Mouse (Mus musculus): ENCODE results near the gene Gm20219.

The Gm20219 gene

DNA sequence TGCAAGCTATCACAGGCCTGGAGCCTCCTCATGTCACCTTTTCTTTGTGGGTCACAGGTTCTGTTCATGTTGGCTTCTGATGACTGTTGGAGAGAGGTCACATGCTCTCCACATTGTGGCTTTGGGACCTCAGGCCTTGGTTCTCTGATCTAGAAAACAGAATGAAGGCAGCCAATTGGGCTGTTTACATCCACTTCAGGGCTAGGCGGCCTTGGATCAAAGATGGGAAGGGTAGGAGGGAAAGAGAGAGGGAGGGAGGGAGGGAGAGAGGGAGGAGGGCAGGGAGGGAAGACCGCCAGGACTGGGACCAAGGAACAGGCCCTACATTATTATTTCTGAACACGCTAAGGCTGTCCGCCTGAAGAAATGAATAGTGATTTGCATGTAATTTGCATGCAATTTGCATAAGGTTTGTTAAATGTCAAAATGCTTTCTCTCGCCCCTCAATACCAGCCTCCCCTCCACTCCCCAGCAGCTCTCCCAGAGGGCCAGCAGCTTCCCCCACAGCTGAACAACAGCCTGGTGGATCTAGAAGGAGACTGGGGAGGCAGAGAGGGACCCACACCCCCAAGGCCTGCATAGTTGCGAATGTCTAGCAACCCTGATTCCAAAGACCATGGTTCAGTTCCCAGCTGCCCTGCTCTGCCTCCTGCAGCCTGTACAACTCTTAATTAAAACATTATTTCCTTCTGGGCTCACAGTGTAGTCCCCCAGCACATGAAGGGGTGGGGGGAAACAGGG is 2.2 kb downstream of the Gm20219 start:
- DNase-seq, result no peak

DNA sequence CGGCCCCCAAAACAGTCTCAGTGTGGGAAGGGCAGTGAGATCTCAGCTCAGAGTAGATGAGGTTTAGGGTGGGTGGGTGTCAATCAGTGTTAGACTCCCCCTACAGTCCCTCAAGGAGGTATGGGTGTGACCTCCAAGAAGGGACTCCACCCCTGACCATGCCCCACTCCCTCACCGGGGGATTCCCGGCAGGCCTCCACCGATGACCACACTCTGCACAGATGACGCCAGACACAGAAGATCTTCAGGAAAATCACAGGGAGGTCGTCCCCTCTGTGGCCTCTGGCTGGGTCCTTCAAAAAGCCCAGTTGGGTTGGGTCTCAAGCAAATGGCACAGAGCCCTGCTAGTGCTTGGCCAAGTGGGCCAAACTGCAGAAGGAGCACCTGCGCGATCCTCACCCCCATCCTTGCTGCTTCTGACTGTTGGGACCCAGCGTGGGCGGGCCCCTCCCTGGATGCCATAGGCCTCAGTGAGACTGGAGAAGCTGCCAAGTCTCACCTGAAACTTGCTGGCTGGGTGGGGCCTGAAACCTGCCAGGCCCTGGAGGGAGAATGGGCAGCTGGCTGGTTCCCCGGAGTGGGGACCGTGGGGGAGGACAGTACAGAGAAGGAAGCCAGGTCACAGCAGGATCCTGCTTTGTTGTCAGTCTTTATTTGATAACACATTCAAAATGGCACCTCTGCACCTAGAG is 3.3 kb downstream of the Gm20219 start:
- DNase-seq, result no peak

DNA sequence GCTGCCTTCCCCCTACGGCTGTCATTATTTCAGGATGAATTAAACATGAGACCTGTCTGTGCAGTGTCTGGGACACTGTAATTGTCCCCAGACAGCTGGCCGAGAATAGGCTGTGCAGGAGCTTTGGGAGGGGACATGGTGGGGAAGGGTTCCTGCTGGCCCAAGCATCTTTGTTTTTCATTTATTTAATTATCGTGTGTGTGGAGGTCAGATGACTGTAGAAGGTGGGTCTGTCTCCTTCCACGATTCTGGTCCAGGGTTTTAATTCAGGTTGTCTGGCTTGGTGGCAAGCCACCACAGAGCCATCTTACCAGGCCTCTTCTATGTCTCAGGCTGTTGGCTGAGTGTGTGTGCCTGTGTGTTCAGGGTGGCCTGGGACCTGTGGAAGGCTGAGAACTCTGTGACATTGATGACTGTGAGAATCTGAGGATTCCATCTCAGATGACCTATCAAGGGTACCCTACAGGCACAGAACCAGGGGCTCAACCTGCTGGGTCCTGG is 5.5 kb downstream of the Gm20219 start:
- no peak for DNase-seq

DNA sequence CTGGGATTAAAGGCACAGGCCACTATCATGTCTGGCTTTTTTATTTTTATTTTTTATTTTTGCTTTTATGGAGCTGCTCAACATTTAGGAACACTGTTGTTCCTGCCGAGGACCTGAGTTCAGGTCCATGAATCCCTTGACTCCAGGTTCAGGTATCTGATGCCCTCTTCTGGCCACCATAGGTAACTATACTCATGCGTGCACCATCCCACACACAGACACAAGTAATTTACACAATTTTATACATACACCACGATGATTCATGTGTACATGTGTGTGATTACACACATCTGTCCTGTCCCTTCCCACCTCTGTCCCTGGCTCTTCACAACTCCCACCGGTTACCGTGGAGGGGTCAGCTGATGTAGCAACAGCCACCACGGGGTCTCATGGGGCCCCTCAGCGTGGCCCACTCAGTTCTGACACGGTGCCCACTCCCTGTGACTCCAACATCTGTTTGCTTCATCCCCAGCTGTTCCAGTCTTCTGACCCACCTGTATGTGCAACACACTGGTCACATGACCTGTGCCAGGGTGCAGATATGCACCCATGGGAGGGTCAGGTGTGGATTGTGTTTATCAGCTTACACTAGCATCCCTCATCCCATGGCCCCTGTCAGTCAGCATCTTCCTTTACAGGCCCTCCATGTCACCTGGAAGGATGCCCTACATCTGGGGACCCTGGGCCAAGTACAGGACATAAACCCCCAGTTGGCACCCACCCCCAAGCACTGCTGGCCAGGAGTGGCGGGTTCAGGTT is 6.2 kb downstream of the Gm20219 start:
- DNase-seq, result no peak

DNA sequence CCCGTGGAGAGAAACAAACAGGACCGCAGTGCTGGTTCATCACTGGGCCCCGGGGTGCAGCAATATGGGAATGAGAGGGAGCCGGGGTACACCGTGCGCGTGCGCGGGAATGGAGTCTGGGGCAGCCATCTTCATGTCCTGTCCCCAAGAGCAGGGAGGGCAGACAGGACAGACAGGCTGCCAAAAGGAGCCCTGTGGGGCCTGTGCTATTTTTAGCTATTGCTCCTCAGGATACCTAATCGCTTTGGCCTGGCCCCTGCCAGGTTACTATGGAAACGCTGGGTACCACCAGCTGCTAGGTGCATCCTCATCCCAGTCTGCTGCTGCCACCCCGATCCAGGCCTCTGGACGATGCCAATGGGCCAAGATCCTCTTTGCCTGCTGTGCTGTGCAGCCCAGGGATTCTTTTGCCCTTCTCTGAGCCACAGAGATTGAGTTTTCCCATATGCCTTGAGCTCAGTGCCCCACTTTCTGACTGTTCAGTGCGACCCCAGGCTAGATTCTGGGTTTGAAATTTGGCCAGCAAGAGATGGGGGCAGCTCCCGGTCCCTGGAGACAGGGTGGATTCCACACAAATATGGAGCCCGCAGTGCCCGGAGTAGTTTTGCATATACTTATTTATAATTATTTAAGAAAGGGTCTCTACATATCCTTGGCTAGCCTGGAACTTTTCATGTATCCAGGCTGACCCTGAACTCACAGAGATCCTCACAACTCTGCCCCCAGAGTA is 6.9 kb downstream of the Gm20219 start:
- peak; percentile 80 for DNase-seq

DNA sequence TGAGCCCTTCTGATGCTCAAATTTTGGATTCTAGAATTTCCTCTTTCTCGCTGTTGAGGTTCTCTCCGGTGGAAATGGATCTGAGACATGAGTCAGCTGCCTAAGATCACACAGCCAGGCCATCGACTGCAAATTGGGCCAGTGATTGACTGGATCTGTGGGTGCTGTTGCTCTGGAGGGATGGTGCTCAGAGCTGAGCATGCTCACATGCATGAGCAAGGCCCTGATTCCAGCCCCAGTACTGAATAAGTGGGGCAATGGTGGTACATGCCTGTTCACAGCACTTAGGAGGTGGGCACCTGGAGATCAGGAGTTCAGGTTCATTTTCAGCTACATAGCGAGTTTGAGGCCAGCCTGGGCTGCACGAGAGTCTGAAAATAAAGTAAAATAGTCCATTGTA is 7.6 kb downstream of the Gm20219 start:
- DNase-seq, result no peak

DNA sequence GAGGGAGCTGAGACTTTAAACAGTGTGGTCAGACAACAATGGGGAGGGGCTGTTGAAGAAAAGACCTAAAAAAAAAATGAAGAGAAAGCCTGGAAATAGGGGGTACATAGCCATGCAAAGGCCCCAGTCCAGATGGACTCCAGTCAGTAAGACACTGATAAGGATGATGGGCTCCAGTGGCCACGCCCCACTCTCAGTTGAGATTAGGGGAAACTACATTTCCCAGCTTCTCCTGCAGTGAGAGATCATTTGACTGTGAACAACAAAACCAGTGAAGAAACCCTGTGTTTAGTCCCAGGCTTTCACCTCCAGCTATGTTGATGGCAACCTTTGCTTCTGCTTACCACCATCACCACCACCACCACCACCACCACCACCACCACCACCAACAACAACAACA is 8.2 kb downstream of the Gm20219 start:
- no peak for DNase-seq

DNA sequence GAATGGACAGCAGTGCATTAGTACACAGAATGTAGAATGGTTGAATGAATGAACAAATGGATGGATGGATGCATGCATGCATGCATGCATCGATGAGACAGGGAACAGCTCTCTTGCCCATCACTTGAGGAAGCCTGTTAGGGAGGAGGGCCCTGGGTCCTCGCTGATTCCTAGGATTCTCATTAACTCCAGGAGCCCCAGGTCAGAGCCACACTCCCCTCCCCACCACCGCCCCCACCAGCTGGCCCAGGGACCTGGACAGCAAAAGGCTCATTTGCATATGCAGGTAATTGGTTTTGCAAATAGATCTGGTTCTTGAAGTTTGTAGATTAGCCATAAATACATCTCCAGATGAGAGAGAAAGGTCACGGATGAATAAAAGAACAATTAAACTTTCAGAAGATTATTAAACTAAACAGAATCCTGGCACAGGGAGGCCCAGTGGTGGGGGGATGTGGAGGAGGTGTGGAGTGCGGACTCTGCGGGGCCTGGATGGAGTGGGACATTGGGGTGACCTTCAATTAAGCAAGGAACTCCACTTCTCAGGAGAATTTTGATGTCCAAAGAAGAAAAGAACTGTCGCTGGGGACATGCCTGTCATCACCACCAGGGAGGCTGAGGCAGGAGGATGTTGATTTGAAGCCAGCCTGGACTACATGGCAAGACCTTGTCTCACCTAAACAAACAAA is 9.3 kb downstream of the Gm20219 start:
- no peak for DNase-seq

DNA sequence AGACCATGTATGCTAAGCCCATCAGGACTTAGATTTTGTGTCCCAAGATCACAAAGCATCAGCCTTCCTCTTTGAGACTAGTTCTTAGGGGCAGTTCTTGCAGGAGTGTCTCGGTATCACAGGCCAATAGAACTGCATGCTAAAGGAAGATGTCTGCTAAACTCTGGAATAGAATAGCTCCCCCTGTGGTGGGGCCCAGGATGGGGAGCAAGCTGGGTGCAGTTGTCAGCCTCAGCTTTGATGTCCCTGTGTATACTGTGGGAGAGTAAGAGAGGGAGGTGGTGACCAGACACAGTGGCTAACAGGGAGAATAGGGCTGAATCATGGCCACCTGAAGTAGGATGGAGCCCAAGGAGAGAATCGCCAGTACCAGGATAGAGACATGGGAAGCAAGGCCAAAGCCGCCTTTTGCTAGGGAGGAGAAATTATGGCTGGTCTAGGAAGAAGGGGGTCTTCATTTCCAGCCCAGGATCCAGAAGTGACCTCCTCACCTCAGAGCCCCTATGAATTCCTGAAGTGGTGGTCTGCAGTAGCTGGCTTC is 10.4 kb downstream of the Gm20219 start:
- DNase-seq, result no peak

DNA sequence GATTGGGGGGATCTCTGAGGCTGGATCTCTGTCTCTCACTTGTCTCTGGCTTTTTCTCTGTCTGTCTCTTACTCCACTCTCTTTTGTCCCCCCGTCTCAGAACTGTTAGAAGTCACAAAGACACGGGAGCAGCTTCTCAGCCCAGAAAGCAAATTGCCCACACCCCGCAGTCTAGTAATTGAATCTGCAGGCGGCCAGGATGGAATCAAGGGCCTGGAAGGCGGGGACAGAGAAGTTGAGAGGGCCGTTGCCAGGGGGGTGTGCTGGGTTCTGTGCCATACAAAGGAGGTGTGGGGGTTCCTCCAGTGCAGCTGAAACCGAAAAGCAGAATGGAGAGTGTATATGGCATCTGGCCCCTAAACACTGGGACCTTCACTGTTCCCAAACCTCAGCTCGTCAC is 11.5 kb downstream of the Gm20219 start:
- no peak for DNase-seq

DNA sequence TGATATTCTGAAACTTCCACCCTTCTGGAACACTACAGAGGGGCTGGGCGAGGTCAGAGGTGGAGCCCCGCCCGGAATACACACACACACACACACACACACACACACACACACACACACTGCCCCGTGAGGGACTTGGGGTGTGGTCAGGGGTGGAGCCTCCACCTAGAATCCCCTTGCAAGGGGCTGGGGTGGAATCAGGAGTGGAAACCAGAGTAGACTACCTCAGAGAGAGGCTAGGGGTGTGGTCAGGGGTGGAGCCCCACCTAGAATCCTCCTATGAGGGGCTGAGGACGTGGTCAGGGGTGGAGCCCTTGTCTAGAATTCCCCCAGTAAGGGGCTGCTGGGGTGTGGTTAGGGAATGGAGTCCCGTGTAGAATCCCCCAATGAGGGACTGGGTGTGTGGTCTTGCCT is 13.6 kb downstream of the Gm20219 start:
- DNase-seq, result no peak

DNA sequence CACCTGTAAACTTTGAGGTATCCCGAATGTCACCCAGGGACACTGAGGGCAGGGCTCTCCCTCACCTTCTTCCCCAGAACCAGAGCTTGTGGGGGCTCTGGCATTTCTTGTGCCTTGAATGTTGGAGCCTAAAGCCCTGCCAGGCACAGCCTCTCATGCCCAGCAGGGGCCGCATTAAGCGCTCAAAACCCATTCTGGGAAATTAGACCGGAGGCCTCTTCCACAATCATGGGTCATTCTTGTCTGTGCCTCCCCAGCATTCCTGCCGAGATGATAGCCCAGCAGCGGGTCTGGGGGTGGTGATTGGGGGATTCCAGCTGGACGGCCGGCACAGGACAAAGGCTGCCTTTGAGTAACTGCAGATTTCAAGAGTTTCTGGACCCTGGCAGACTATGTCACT is 16.3 kb downstream of the Gm20219 start:
- DNase-seq, result no peak

DNA sequence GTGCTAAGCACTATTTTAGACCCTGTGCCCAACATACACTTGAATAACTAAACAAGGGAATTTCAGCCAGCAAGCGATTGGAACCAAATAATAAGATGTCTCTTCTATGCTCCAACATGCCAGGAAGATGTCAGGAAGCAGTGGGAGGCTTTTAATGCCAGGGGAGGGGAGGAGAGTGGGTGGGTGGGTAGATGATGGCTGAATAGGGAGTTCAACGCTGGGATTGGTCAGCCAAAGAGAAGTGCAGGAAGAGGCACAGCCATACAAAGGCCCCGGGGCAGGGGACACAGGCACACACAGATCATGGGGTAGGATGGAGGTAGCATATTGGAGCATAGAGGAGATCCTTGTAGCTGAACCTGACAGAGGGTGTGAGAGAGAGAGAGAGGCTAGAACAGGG is 17.3 kb downstream of the Gm20219 start:
- DNase-seq, result no peak

DNA sequence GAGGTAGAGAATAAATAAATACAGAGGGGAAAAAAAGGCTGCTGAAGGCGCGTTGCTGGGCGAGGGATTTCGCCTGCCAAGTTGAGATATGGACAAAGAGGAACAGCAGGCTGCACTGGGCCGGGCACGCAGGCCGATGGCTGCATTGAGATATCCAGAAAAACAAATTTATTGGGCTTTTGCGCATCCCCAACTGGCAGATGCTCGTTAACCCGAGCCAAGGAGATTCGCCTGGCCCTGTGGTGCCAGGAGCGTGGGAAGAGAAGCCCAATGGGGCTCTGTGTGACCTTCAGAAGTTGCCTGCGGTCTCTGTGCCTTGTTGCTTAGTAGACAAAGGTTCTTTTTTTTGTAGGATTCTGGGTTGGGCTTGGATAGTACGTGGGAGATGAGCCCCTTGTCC is 18.0 kb downstream of the Gm20219 start:
- no peak for DNase-seq

DNA sequence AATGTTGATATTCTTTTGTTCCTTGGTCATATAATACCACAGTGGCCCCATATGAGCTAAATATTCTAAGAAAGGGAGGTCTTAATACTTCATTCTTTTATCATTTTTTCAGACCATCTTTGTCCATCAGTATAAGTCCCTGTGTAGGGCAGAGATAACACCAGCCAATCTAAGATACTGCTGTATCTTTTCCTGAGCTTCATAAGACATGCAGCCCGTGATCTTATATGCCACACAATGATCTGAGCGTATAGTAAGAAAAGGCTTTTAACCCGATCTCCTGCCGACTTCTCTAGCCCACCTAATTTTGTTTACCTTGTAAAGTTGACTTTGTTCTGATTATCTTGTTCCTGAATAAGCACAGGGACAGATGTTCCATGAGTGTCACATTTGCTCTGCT is 29.2 kb downstream of the Gm20219 start:
- no peak for DNase-seq

DNA sequence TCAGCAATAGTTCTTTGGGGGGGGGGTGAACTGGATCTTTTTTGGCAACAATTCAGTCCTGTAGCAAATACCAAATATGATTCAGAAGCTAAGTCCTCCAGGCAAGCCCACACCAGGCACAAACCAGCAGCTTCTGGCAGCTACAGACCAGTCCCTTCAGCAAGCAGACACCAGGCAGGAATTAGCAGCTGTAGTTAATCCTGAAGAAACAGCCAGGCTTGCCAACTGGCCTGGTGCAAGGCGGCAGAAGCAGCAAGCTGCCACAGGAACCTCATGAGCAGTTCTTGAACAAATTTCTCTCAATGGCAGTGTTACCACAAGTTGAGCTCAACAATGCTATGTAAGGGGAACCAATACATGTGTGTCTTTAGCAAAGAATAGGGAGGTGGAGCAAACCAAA is 31.4 kb downstream of the Gm20219 start:
- no peak for DNase-seq

DNA sequence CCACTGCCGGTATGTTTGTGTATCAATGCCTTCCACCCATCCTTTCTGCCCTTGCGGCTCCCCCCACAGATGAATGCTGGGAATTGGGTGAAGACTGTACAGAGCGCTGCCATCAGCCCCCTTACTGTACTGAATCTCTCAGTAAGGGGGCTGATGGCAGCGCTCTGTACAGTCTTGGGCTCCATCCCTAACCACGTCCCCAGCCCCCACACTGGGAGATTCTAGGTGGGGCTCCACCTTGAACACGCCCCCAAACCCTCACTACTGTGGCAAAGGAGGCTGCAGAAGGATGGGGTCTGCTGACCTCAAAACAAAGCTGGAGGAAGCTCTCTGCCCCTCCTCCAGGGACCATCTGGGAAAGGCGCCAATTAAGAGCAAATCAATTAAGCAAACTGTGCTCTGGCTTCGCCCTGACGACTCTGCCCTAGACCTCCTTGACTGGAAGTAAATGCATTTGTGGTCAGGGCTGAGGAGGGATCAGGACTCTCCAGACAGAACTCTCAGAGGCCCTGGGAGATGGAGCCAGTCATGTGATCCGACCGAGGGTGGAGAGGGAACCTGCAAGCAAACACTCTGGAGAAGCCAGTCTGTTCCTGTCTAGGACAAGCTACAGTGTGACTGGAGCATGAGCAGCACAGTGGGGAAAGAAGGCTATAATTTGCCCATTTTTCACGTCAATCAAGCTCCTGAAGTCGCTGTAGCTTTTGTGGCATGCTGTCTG is 38.3 kb downstream of the Gm20219 start:
- DNase-seq, result no peak

DNA sequence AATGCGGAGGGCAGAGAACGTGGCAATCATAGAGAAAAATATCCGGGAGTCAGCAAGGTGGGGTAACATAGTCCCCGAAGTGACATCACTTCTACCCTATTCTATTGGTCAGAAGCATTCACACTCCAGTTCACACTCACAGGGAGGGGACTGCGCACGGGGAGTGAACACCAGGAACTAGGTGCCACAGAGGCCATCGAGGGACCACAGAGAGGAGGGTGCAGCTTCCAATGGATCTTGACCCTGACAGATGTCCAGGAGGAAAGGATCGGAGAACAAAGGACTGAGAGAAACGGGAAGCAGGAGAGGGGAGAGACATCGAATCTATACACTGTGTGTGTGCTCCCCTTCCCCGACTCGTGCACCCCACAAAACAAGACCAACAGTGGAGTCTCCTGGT is 39.3 kb downstream of the Gm20219 start:
- DNase-seq, result no peak

DNA sequence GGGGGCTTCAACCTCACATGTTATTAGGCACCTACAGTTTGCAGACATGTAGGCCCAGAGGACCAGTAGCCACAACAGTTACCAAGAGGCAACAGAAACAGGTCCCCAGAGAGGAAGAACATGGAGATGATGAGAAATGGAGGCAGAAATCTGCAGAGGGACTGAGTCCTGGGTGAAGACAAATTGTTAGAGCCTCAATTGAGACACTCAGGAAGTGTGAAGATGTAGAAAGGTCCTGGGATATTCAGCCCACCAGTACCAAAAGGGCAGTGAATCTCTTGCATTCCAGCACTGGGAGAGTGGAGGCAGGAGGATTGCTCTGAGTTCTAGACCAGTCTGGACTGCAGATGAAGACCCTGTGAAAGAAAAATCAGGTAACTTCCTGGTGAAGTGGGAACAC is 39.9 kb downstream of the Gm20219 start:
- no peak for DNase-seq

DNA sequence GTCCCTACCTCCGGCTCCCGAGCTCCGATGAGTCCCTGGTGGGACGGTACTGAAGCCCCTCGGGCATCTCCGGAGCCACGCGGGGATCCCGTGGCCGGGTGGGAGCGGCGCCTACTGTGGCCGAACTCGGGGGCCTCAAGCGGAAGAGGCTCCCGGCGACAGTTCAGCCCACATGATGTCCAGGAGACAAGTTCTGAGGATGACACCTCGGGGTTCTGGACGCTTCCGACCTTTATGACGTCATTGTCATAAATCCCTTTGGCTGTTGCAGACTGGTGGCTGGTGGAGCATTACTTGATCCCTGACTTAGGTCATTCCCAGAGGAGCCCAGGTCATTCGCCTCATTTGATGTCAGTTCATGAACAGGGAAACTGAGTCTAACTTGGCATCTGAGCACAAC is 41.9 kb downstream of the Gm20219 start, which contains the start of gene Znrf4:
TSS of gene Znrf4 (minus strand) at position 122 of the 400 bp plus-strand sequence.
- DNase-seq, result no peak

DNA sequence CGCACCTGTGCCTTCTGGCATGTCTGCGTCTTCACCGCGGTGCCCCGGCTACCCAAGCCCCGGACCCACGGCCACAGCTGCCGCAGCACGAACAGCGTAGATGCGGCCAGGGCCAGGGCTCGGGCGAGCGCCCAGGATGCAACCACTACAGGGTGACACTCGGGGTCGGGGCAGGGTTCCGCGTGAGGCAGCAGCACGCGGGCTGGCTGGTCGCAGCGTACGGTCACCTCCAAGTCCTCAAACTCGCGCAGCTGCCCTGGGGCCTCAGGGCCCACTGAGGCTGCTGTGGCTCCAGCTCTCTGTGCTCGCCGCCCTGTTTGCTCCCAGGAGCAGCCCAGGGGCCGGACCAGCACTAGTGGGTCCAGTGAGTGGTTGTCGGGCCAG is 42.5 kb downstream of the Gm20219 start:
- no peak for DNase-seq
